Mouse (Mus musculus) heart, adult 11 months (tissue): ENCODE measurements at regions not wholly inside any gene's neighbourhood (a gene's known extent, or its start where the extent isn't known, plus 50 kb on each side); places are given as distances from the start of the nearest gene placed in this dataset.
"Not testable (repeated sequence)": the region's sequence is repeated elsewhere in the genome, so short reads cannot be mapped to it uniquely, and the experiment has no call there.

ENCODE experiments used
- DNase-seq: peaks from one replicate; pipeline ENCODE4 v3.0.0; 2022

- no peak for DNase-seq
These were observed 186.3 kb upstream of the Cldn34b3 start for GRCm38 (mm10) chrX:76077781-76078180.

- no peak for DNase-seq
These were observed 181.4 kb upstream of the Cldn34b3 start for GRCm38 (mm10) chrX:76082670-76083069.

GRCm38 (mm10) chrX:76110763-76111474 lies 153.2 kb upstream of the Cldn34b3 start:
- no peak for DNase-seq

- DNase-seq: no peak
These were observed 148.0 kb upstream of the Cldn34b3 start for GRCm38 (mm10) chrX:76116086-76116485.

- no peak for DNase-seq
These were observed 147.5 kb upstream of the Cldn34b3 start for GRCm38 (mm10) chrX:76116562-76116961.

GRCm38 (mm10) chrX:76120936-76121335 lies 143.2 kb upstream of the Cldn34b3 start:
- no peak for DNase-seq

GRCm38 (mm10) chrX:76123355-76123754 lies 140.7 kb upstream of the Cldn34b3 start:
- peak; percentile 87 for DNase-seq

- DNase-seq: no peak
These were observed 126.4 kb upstream of the Cldn34b3 start for GRCm38 (mm10) chrX:76137729-76138128.

- peak; percentile 78 for DNase-seq
These were observed 123.1 kb upstream of the Cldn34b3 start for GRCm38 (mm10) chrX:76141022-76141421.

GRCm38 (mm10) chrX:76174806-76175205 lies 89.3 kb upstream of the Cldn34b3 start:
- not testable (repeated sequence) for DNase-seq

- no peak for DNase-seq
These were observed 82.5 kb upstream of the Cldn34b3 start for GRCm38 (mm10) chrX:76181446-76182148.

GRCm38 (mm10) chrX:76200607-76201006 lies 63.5 kb upstream of the Cldn34b3 start:
- no peak for DNase-seq

GRCm38 (mm10) chrX:76201366-76201765 lies 62.7 kb upstream of the Cldn34b3 start:
- DNase-seq: no peak
